Comparison of ENCODE assay signal across 9 mouse cellular contexts in genomic region chr1:71099945-71100515, GRCm38 (mm10). TPM values are rescaled to one million over a fixed set of nuclear protein-coding genes. Genes with fewer than 3 reads are reported as not detected.
DNase-seq lines count a peak whose midpoint lies in the region; ATAC-seq and TF ChIP-seq lines count a peak whose summit lies in the region.
"Had no signal": no experiment of that assay in that cellular context is flagged by ENCODE, and none has a peak within 500 bp of the region (broad histone marks: within the 10 kb centered on the region; RNA-seq: fewer than 3 reads in every experiment).

No protein-coding gene starts in this region.

- no peak for TF ChIP-seq EP300 in MEL (IDR thresholded peaks at IDR 0.05; ENCODE audit: low read depth in 1 of 2, low read length in 2 of 2)

- no peak for TF ChIP-seq POLR2A in MEL (IDR thresholded peaks at IDR 0.05; ENCODE audit: control insufficient read depth in 1 of 2, insufficient read depth in 1 of 2, low read depth in 1 of 2, low read length in 2 of 2, poor library complexity in 1 of 2)

- H3K4me1 ChIP-seq in hindbrain, embryonic 10.5 days (replicated peaks) = peaks cover 21% of the 10 kb centered on the region
- H3K4me1 ChIP-seq in hindbrain, embryonic 14.5 days (replicated peaks; ENCODE audit: control insufficient read depth, insufficient read depth, low read length) = no peaks in the 10 kb centered on the region
- H3K4me1 ChIP-seq in MEL (ENCODE audit: control insufficient read depth in 1 of 2, insufficient read depth in 2 of 2, low read length in 2 of 2) = peaks cover 14 to 28% of the 10 kb centered on the region in 2 experiments
- peaks cover 11% of the 10 kb centered on the region for H3K4me1 ChIP-seq in heart, embryonic 12.5 days (replicated peaks)

- no peak overlapping the region for H3K9ac ChIP-seq in hindbrain, embryonic 14.5 days
- peak overlapping the region; percentile 96 for H3K9ac ChIP-seq in MEL (ENCODE audit: control insufficient read depth, low read depth, low read length, poor library complexity, severe bottlenecking)
- H3K9ac ChIP-seq in heart, embryonic 12.5 days = no peak overlapping the region

- H3K27ac ChIP-seq in hindbrain, embryonic 10.5 days = no peak overlapping the region; the same call in 1 of the 2 replicates
- H3K27ac ChIP-seq in hindbrain, embryonic 14.5 days = no peak overlapping the region
- peak overlapping the region; percentile 51 for H3K27ac ChIP-seq in MEL (ENCODE audit: control insufficient read depth, low read depth, low read length)
- peak overlapping the region; percentile 67 for H3K27ac ChIP-seq in heart, embryonic 12.5 days (ENCODE audit: poor library complexity, severe bottlenecking)

- H3K27me3 ChIP-seq in hindbrain, embryonic 10.5 days (ENCODE audit: insufficient read depth, poor library complexity, severe bottlenecking) = no peaks in the 10 kb centered on the region
- H3K27me3 ChIP-seq in hindbrain, embryonic 14.5 days (ENCODE audit: control insufficient read depth, insufficient read depth, low read length) = no peaks in the 10 kb centered on the region
- no peaks in the 10 kb centered on the region for H3K27me3 ChIP-seq in MEL (ENCODE audit: control insufficient read depth in 1 of 2, insufficient read depth in 2 of 2, low read length in 2 of 2)
- H3K27me3 ChIP-seq in heart, embryonic 12.5 days (replicated peaks) = no peaks in the 10 kb centered on the region
- H3K27me3 ChIP-seq: Patski had no signal

- H3K4me2 ChIP-seq in hindbrain, embryonic 14.5 days (replicated peaks) = no peak overlapping the region
- peak overlapping the region; percentile 15 for H3K4me2 ChIP-seq in heart, embryonic 12.5 days

- H3K36me3 ChIP-seq in hindbrain, embryonic 10.5 days = peaks cover 15% of the 10 kb centered on the region; the same call in 1 of the 2 replicates
- H3K36me3 ChIP-seq in hindbrain, embryonic 14.5 days (replicated peaks; ENCODE audit: control insufficient read depth, insufficient read depth) = no peaks in the 10 kb centered on the region
- H3K36me3 ChIP-seq in MEL (ENCODE audit: control insufficient read depth in 1 of 2, insufficient read depth in 2 of 2, low read length in 2 of 2) = peaks cover 0 to 47% of the 10 kb centered on the region in 2 experiments; a peak in 3 of 4 replicates
- peaks cover 3% of the 10 kb centered on the region; the same call in 1 of the 2 replicates for H3K36me3 ChIP-seq in heart, embryonic 12.5 days

- DNase-seq in hindbrain, embryonic 10.5 days (ENCODE audit: low spot score) = peak; percentile 5
- no peak for DNase-seq in hindbrain, embryonic 14.5 days (ENCODE audit: low spot score)
- peak; percentile 42 for DNase-seq in MEL (ENCODE audit: low read depth, low spot score)
- DNase-seq in mesoderm, embryonic 11.5 days (ENCODE audit: low read depth, low spot score) = peak; percentile 18
- DNase-seq in adrenal gland, postnatal 4 days (ENCODE audit: low spot score in 2 of 2) = no peak
- no peak for DNase-seq in cerebellum, adult 18-20 months
- no peak for DNase-seq in gastrocnemius, postnatal 10 days

- TF ChIP-seq RAD21 in MEL (IDR thresholded peaks at IDR 0.05; ENCODE audit: low read depth, low read length) = no peak

- no peak for TF ChIP-seq CTCF in MEL (IDR thresholded peaks at IDR 0.05 in 2 of 3, conservative IDR thresholded peaks at IDR 0.05 in 1 of 3; ENCODE audit: control insufficient read depth in 1 of 3, insufficient read depth in 1 of 3, low read depth in 2 of 3, low read length in 3 of 3, poor library complexity in 1 of 3, severe bottlenecking in 1 of 3)

- peaks cover 50% of the 10 kb centered on the region for H3K79me2 ChIP-seq in MEL (ENCODE audit: control insufficient read depth, insufficient read depth, low read length, poor library complexity)

- no peak overlapping the region for H3K4me3 ChIP-seq in hindbrain, embryonic 10.5 days
- H3K4me3 ChIP-seq in hindbrain, embryonic 14.5 days (replicated peaks; ENCODE audit: low read length) = no peak overlapping the region
- peak overlapping the region in 1 of 2 experiments; percentile 75; a peak in 3 of 4 replicates for H3K4me3 ChIP-seq in MEL (ENCODE audit: control insufficient read depth in 1 of 2, insufficient read depth in 1 of 2, low read depth in 2 of 2, low read length in 2 of 2)
- no peak overlapping the region for H3K4me3 ChIP-seq in heart, embryonic 12.5 days

- no peak for ATAC-seq in hindbrain, embryonic 14.5 days (ENCODE audit: low FRiP score)
- no peak for ATAC-seq in heart, embryonic 12.5 days (ENCODE audit: insufficient number of reproducible peaks, low FRiP score)
- ATAC-seq: Patski had no signal

- H3K9me3 ChIP-seq in hindbrain, embryonic 10.5 days = 0 out of 2 replicates have a peak, but pooled peaks cover 2% of the 10 kb centered on the region
- no peaks in the 10 kb centered on the region for H3K9me3 ChIP-seq in hindbrain, embryonic 14.5 days (ENCODE audit: control insufficient read depth, low read length)
- no peaks in the 10 kb centered on the region for H3K9me3 ChIP-seq in MEL (replicated peaks; ENCODE audit: insufficient read depth, low read length)
- H3K9me3 ChIP-seq in heart, embryonic 12.5 days (replicated peaks) = no peaks in the 10 kb centered on the region

- 54% methylated on average over 3 of the region's 3 CpGs for WGBS in hindbrain, embryonic 10.5 days
- 33% methylated on average over 3 of the region's 3 CpGs for WGBS in hindbrain, embryonic 14.5 days
- 11% methylated on average over 3 of the region's 3 CpGs for WGBS in heart, embryonic 12.5 days

TF ChIP-seq in MEL, 35 proteins besides CTCF, POLR2A, EP300 and RAD21:
- TF ChIP-seq ZNF384 (IDR thresholded peaks at IDR 0.05; ENCODE audit: low read depth, low read length) (no peak), MXI1 (IDR thresholded peaks at IDR 0.05; ENCODE audit: low read depth, low read length) (0 out of 2 replicates have a peak, but pooled peaks have one; percentile 23)

RNA-seq across cellular contexts. Expression of gene Bard1, which starts 2.9 kb away (rescaled TPM):
- polyA plus RNA-seq in hindbrain, embryonic 10.5 days (2016; fragmentation: Nextera tagmentation; extraction: Ambion mirVana) = 1.7 and 2.7 TPM in 2 replicates
- 0.69 and 0.95 TPM in 2 replicates for polyA plus RNA-seq in hindbrain, embryonic 14.5 days (2014; fragmentation: Nextera tagmentation; extraction: Ambion mirVana)
- total RNA-seq in MEL (2012; rRNA removed) = 10.9 and 12.8 TPM in 2 replicates
- 1 to 10 TPM in 1 of 2 experiments, not detected in 1; 8.1 TPM for polyA plus RNA-seq in MEL (2012; ENCODE audit: insufficient read depth in 1 of 2, insufficient read length in 2 of 2, low read depth in 1 of 2, low replicate concordance in 2 of 2, missing spikeins in 1 of 2)
- polyA plus RNA-seq in heart, embryonic 12.5 days (2016; fragmentation: Nextera tagmentation; extraction: Ambion mirVana) = 1.9 and 2.1 TPM in 2 replicates
- 1 to 10 TPM; 6.5 to 7.3 TPM for total RNA-seq in adrenal gland, postnatal 4 days (2021)
- 1 to 10 TPM; 2.0 to 2.8 TPM for total RNA-seq in gastrocnemius, postnatal 10 days (2021)

Comparison
In these comparisons a context has a peak if more than half of its experiments do, and no peak if none do; other contexts are left out.
1. DNase-seq: peak in hindbrain, embryonic 10.5 days (single experiment), MEL (single experiment) and mesoderm, embryonic 11.5 days (single experiment); none in hindbrain, embryonic 14.5 days (single experiment), adrenal gland, postnatal 4 days (0 of 2), cerebellum, adult 18-20 months (0 of 2) and gastrocnemius, postnatal 10 days (single experiment).
2. H3K27ac ChIP-seq: peak in MEL (single experiment) and heart, embryonic 12.5 days (single experiment); none in hindbrain, embryonic 10.5 days (single experiment) and hindbrain, embryonic 14.5 days (single experiment).